Mouse (Mus musculus): ENCODE data around the gene Ralgapa2. TPM values are rescaled to one million over a fixed set of nuclear protein-coding genes. Genes with fewer than 3 reads are reported as not detected.

The Ralgapa2 gene
- polyA plus RNA-seq, 3 experiments from 2014 or later, result 7.4 to 13.3 (median 11.4) TPM

DNA sequence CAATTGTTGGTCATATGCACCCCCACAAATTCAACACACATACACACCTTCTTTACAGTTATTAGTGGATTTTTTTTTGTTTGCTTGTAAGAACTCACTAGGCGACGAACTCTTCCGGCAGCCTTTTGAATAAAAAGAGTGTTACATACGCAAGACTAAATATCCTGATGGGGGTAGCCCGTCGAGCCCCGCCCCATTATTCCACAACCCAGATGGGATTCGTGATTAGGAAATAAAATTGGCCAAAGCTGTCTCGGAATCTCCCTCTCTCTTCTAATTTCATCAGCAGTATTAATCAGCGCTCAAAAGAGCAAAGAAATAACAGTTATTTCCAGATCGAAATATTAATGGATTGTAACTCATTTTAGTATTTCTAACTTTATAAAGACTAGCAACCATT is 292.4 kb downstream of the Ralgapa2 start:
- no peak for ATAC-seq

DNA sequence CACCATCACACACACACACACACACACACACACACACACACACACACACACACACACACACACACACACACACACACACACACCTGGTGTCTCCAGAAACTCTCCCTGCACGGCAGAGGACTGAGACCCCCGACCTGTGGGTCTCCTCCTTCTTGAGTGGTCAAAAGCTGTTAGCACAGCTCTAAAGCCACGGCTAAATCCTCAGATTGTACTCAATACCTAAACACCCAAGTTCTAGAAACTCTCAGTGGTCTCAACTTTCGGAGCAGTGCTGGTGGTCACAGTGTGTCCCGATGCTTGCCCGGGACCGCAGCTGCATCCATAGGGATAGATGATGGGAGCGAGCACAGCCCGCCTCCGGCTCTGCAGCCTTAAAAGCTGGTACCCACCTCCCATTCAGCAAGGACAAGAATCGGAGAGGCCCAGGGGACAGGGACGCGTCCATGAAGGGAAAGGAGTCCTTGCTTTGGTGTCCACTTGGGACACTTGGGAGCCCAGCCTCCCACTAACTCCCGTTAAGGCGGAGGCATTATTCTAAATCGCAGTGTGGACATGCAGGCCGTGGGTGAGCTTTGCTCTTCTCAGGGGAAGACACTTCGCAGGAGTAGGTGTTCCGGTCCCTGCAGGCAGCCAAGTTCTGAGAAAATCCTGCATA is 293.1 kb downstream of the Ralgapa2 start:
- no peak for ATAC-seq

GRCm38 (mm10) chr2:146218161-146218691 is 293.9 kb downstream of the Ralgapa2 start:
- no peak for ATAC-seq

- no peak for ATAC-seq
These were observed 294.7 kb downstream of the Ralgapa2 start for GRCm38 (mm10) chr2:146217227-146217980.

DNA sequence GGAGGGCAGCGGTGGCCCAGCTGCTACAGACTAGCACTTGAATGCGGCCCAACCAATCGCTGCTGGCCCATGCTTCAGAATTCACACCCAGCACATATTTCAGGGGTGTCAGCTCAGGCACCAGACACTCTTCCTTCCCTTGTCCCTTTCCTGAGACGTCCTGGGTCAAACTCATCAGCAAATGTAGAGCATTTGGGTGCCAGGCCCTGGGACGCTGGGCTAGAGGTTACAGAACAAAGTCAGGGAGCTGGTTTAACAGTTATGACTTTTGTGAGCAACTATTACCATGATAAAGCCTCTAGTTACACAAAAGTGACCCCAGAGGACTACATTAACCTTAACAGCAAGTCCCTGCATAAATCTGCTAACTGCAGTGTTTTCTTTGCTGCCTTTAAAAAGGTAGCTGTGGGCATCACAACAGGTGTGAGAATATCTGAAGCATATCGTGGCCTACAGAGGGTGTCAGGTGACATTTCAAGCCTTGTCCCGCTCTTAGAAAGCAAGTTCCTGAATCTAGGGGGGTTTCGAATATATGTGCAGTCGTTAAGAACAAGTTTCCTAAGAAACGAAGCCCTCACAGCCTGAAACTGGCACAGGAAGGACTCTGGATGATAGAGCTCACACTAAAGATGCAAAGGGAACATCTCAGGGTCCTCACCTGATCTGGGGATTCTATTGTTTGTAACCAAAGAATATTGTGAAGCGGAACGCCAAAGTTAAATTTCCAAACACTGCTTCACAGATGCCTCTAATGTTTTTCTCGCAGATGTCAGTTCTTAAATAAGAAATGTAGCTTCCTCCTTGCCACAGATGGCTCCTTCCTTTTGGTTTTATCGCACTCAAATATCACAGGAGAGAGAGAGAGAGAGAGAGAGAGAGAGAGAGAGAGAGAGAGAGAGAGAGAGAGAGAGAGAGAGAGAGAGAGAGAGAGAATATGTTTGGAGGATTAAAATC is 295.8 kb downstream of the Ralgapa2 start:
- no peak for ATAC-seq

- peak; percentile 88 for ATAC-seq
These were observed 297.4 kb downstream of the Ralgapa2 start for GRCm38 (mm10) chr2:146214715-146215114.

- no peak for ATAC-seq
These were observed 301.2 kb downstream of the Ralgapa2 start for GRCm38 (mm10) chr2:146210968-146211367.

DNA sequence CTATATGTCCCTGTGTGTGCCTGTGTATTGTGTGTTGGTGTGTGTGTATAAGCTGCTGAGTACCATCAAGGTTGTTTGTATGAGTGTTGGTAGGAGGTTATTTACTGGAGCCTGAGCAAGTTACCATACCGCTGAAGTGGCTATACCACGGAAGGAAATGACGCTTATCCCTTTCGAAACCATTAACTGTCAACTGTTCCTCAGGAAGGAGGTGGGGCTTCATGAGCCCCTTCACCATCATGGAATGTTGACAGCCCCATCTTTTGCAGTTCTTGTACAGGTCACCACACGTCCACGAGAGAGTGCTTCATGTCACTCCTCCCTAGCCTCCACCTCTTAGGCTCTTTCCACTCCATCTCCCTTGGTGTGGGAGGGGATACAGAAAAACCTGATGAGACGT is 314.2 kb downstream of the Ralgapa2 start:
- ATAC-seq, result peak; percentile 86

DNA sequence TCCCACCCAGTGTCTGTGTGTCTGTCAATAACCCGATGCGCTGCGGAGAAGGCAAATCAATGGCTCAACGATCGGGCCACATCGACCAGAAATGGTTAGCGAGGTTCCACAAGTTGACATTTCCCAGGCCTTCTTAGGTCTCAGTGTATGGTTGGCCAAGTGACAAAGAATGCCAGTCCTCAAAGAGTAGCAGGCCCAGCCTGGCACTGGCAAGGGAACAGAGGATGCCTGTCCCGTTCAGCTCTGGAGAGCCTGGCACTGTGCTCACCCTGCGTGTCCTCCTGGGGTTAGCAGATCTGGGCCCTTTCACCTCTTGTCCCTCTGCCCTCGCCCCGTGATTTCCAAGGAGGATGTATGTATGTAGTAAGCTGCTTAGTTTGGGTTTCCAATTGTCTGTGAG is 316.0 kb downstream of the Ralgapa2 start:
- ATAC-seq, result no peak
